Mouse (Mus musculus) heart, embryonic 13.5 days (tissue): Measurements from ENCODE around the gene Zfp322a. TPM values are rescaled to one million over a fixed set of nuclear protein-coding genes. Genes with fewer than 3 reads are reported as not detected.
"Not testable (repeated sequence)": the region's sequence is repeated elsewhere in the genome, so short reads cannot be mapped to it uniquely, and the experiment has no call there.

Experiments
- ATAC-seq: fragments of 200-750 bp; cut with Nextera tagmentation; 2 replicates; pipeline ENCODE4 v1.8.0; 2017; ENCODE audit warnings: moderate TSS enrichment; ENCODE audit not compliant: insufficient number of reproducible peaks, low FRiP score, low TSS enrichment; ENCODE audit errors: extremely low read depth
- H3K27ac ChIP-seq: fragments of 300-500 bp; sonication (generic); replicated peaks from 2 replicates; pipeline ENCODE4 v1.5.1; 2015; ENCODE audit warnings: moderate library complexity, mild to moderate bottlenecking, inconsistent platforms
- H3K27me3 ChIP-seq: fragments of 300-500 bp; sonication (generic); replicated peaks from 2 replicates; pipeline ENCODE4 v1.6.1; 2015; ENCODE audit warnings: mild to moderate bottlenecking, inconsistent platforms
- H3K36me3 ChIP-seq: fragments of 300-500 bp; sonication (generic); 2 replicates; pipeline ENCODE4 v1.6.1; 2015; ENCODE audit warnings: mild to moderate bottlenecking, inconsistent platforms
- H3K4me1 ChIP-seq: fragments of 300-500 bp; sonication (generic); 2 replicates; pipeline ENCODE4 v1.6.1; 2015; ENCODE audit warnings: inconsistent platforms
- H3K4me2 ChIP-seq: fragments of 300-500 bp; sonication (generic); 2 replicates; pipeline ENCODE4 v1.6.1; 2015; ENCODE audit warnings: inconsistent platforms, mild to moderate bottlenecking, moderate library complexity
- H3K4me3 ChIP-seq: fragments of 300-500 bp; sonication (generic); 2 replicates; pipeline ENCODE4 v1.5.1; 2015; ENCODE audit warnings: moderate library complexity, mild to moderate bottlenecking, inconsistent platforms
- H3K9ac ChIP-seq: fragments of 300-500 bp; sonication (generic); 2 replicates; pipeline ENCODE4 v1.6.1; 2015; ENCODE audit warnings: inconsistent platforms, mild to moderate bottlenecking, moderate library complexity
- H3K9me3 ChIP-seq: fragments of 300-500 bp; sonication (generic); 2 replicates; pipeline ENCODE4 v1.6.1; 2016; ENCODE audit warnings: inconsistent platforms
- WGBS: fragments of 180-500 bp; shearing (Covaris S2); methylation state at CpG from one replicate; pipeline ENCODE4 v1.1.7; 2015; ENCODE audit warnings: mixed read lengths; 5-methylcytosine and 5-hydroxymethylcytosine counted together
- polyA plus RNA-seq: library from polyadenylated mRNA; unstranded; fragments of >200 nt; fragmentation: Nextera tagmentation; extraction: Ambion mirVana; gene quantifications from 2 replicates; pipeline ENCODE4 v1.2.1, GENCODE M21; 2015

The Zfp322a gene
- polyA plus RNA-seq, 1 experiment from 2014 or later, result 36.7 TPM

GRCm38 (mm10) chr13:23310036-23310435, 59.0 kb downstream of the Zfp322a start:
- Histone ChIP-seq H3K36me3 (no peaks in the 10 kb centered on the region), H3K4me1 (peaks cover 33% of the 10 kb centered on the region), H3K9me3 (no peaks in the 10 kb centered on the region), H3K27me3 (peaks cover 85% of the 10 kb centered on the region), H3K9ac (peak overlapping the region; percentile 65; the same call in 1 of the 2 replicates), H3K4me2 (peak overlapping the region; percentile 80), H3K27ac (no peak overlapping the region), H3K4me3 (peak overlapping the region; percentile 56)
- no peak for ATAC-seq
- WGBS, result 4% methylated on average over 11 of the region's 11 CpGs

GRCm38 (mm10) chr13:23309495-23310011, 59.5 kb downstream of the Zfp322a start:
- Histone ChIP-seq H3K36me3 (no peaks in the 10 kb centered on the region), H3K4me3 (peak overlapping the region; percentile 56), H3K9ac (peak overlapping the region; percentile 65), H3K4me1 (peaks cover 33% of the 10 kb centered on the region), H3K9me3 (no peaks in the 10 kb centered on the region), H3K27ac (no peak overlapping the region), H3K27me3 (peaks cover 81% of the 10 kb centered on the region), H3K4me2 (peak overlapping the region; percentile 80)
- no peak for ATAC-seq
- under 1% methylated on average over 28 of the region's 28 CpGs for WGBS

GRCm38 (mm10) chr13:23308639-23309307, 60.2 kb downstream of the Zfp322a start:
- Histone ChIP-seq H3K27me3 (peaks cover 73% of the 10 kb centered on the region), H3K4me2 (peak overlapping the region; percentile 80), H3K4me3 (peak overlapping the region; percentile 56), H3K4me1 (peaks cover 33% of the 10 kb centered on the region)
- not testable (repeated sequence) for H3K9ac ChIP-seq, ATAC-seq, H3K36me3 ChIP-seq, H3K9me3 ChIP-seq, H3K27ac ChIP-seq
- WGBS, result 5% methylated on average over 18 of the region's 18 CpGs

GRCm38 (mm10) chr13:23307069-23307814, 61.8 kb downstream of the Zfp322a start:
- no peak for ATAC-seq
- Histone ChIP-seq H3K27ac (no peak overlapping the region), H3K27me3 (peaks cover 64% of the 10 kb centered on the region), H3K4me2 (peak overlapping the region; percentile 80), H3K9ac (peak overlapping the region; percentile 38; the same call in 1 of the 2 replicates), H3K4me1 (peaks cover 21% of the 10 kb centered on the region), H3K4me3 (peak overlapping the region; percentile 56), H3K36me3 (no peaks in the 10 kb centered on the region), H3K9me3 (no peaks in the 10 kb centered on the region)
- 2% methylated on average over 24 of the region's 24 CpGs for WGBS

GRCm38 (mm10) chr13:23306707-23307068, 62.3 kb downstream of the Zfp322a start:
- peak overlapping the region; percentile 38; the same call in 1 of the 2 replicates for H3K9ac ChIP-seq
- peaks cover 21% of the 10 kb centered on the region for H3K4me1 ChIP-seq
- 14% methylated on average over 10 of the region's 10 CpGs for WGBS
- peaks cover 60% of the 10 kb centered on the region for H3K27me3 ChIP-seq
- no peak for ATAC-seq
- H3K4me3 ChIP-seq, result peak overlapping the region; percentile 56
- H3K36me3 ChIP-seq, result no peaks in the 10 kb centered on the region
- peak overlapping the region; percentile 80 for H3K4me2 ChIP-seq
- H3K9me3 ChIP-seq, result no peaks in the 10 kb centered on the region
- H3K27ac ChIP-seq, result no peak overlapping the region

Other genes starting within 250 kb of the Zfp322a start
- gene Vmn1r218, start 236.1 kb downstream of the Zfp322a start, polyA plus RNA-seq, result not detected in 2 replicates
- gene Vmn1r219, start 209.9 kb downstream of the Zfp322a start, polyA plus RNA-seq, result not detected in 2 replicates
- gene Vmn1r220, start 181.2 kb downstream of the Zfp322a start, polyA plus RNA-seq, result not detected in 2 replicates
- gene Vmn1r221, start 155.1 kb downstream of the Zfp322a start, polyA plus RNA-seq, result not detected in 2 replicates
- not detected in 2 replicates for gene Vmn1r222, start 133.3 kb downstream of the Zfp322a start, polyA plus RNA-seq
- gene Vmn1r223, start 122.1 kb downstream of the Zfp322a start, polyA plus RNA-seq, result not detected in 2 replicates
- gene Abt1, start 54.7 kb upstream of the Zfp322a start, polyA plus RNA-seq, result 8.5 and 8.7 TPM in 2 replicates
- 1.1 and 2.2 TPM in 2 replicates for gene Btn1a1, start 96.7 kb upstream of the Zfp322a start, polyA plus RNA-seq
- 0.45 and 0.82 TPM in 2 replicates for gene Btn2a2, start 119.6 kb upstream of the Zfp322a start, polyA plus RNA-seq
- gene Hist1h4h, start 161.8 kb upstream of the Zfp322a start, polyA plus RNA-seq, result 6.3 and 7.2 TPM in 2 replicates
- 2.0 and 3.0 TPM in 2 replicates for gene Hist1h2af, start 164.7 kb upstream of the Zfp322a start, polyA plus RNA-seq
- gene Hist1h3g, start 166.2 kb upstream of the Zfp322a start, polyA plus RNA-seq, result 4.1 and 5.5 TPM in 2 replicates
- gene Hist1h2bh, start 174.2 kb upstream of the Zfp322a start, polyA plus RNA-seq, result 0.32 and 0.52 TPM in 2 replicates
- gene Hist1h3f, start 174.8 kb upstream of the Zfp322a start, polyA plus RNA-seq, result 0.28 and 0.48 TPM in 2 replicates
- not detected in 2 replicates for gene Hist1h4f, start 182.4 kb upstream of the Zfp322a start, polyA plus RNA-seq
- 0.23 and 0.29 TPM in 2 replicates for gene Hist1h1d, start 184.1 kb upstream of the Zfp322a start, polyA plus RNA-seq
- gene Hist1h3e, start 193.2 kb upstream of the Zfp322a start, polyA plus RNA-seq, result 1.5 and 2.2 TPM in 2 replicates
- gene Hist1h2ae, start 202.0 kb upstream of the Zfp322a start, polyA plus RNA-seq, result 33.5 and 42.7 TPM in 2 replicates
- 3.9 and 4.2 TPM in 2 replicates for gene Hist1h2bg, start 202.2 kb upstream of the Zfp322a start, polyA plus RNA-seq
- gene Hist1h2bf, start 205.0 kb upstream of the Zfp322a start, polyA plus RNA-seq, result 1.6 and 3.0 TPM in 2 replicates
- 0.60 and 0.84 TPM in 2 replicates for gene Hist1h2ad, start 205.2 kb upstream of the Zfp322a start, polyA plus RNA-seq
- 2.4 TPM in 2 replicates for gene Hist1h3d, start 206.6 kb upstream of the Zfp322a start, polyA plus RNA-seq
- gene Hist1h4d, start 212.4 kb upstream of the Zfp322a start, polyA plus RNA-seq, result 54.8 and 60.0 TPM in 2 replicates